Comparison of ENCODE assay signal across 17 mouse cellular contexts in genomic region chr14:93083140-93083539, GRCm38 (mm10).
DNase-seq lines count a peak whose midpoint lies in the region; ATAC-seq lines count a peak whose summit lies in the region.
"Had no signal": no experiment of that assay in that cellular context is flagged by ENCODE, and none has a peak within 500 bp of the region (broad histone marks: within the 10 kb centered on the region; RNA-seq: fewer than 3 reads in every experiment).

No protein-coding gene starts in this region.

- H3K9ac ChIP-seq in hindbrain, embryonic 13.5 days = no peak overlapping the region
- H3K9ac ChIP-seq in forebrain, embryonic 16.5 days (replicated peaks; ENCODE audit: low read depth, low read length) = no peak overlapping the region
- H3K9ac ChIP-seq in intestine, embryonic 15.5 days = no peak overlapping the region
- H3K9ac ChIP-seq: embryonic facial prominence, embryonic 12.5 days; heart, embryonic 12.5 days had no signal

- H3K4me1 ChIP-seq in hindbrain, embryonic 13.5 days (replicated peaks) = 0 out of 2 replicates have a peak, but pooled peaks cover 5% of the 10 kb centered on the region
- H3K4me1 ChIP-seq in hindbrain, embryonic 10.5 days (replicated peaks) = peaks cover 6% of the 10 kb centered on the region; the same call in 1 of the 2 replicates
- 0 out of 2 replicates have a peak, but pooled peaks cover 3% of the 10 kb centered on the region for H3K4me1 ChIP-seq in forebrain, embryonic 16.5 days (replicated peaks; ENCODE audit: control insufficient read depth, insufficient read depth, low read length)
- H3K4me1 ChIP-seq in intestine, embryonic 15.5 days (replicated peaks) = no peaks in the 10 kb centered on the region
- H3K4me1 ChIP-seq: embryonic facial prominence, embryonic 12.5 days; heart, embryonic 12.5 days had no signal

- no peak for DNase-seq in hindbrain, embryonic 10.5 days (ENCODE audit: low spot score)
- DNase-seq in ES-CJ7 (ENCODE audit: low read depth, low spot score) (peak; percentile 70), WW6 (ENCODE audit: low read depth, low spot score) (peak; percentile 31)
- DNase-seq in left cerebral cortex, adult 11 months (ENCODE audit: low spot score) = no peak
- DNase-seq: adrenal gland, adult 2 months; cerebellum, postnatal 25 days; layer of hippocampus, postnatal 36 days; left cerebral cortex, postnatal 4 days; lung, adult 18-20 months; right cerebral cortex, adult 18-20 months had no signal

- ATAC-seq in hindbrain, embryonic 13.5 days (ENCODE audit: low FRiP score) = peak; percentile 59; the same call in 1 of the 2 replicates
- peak; percentile 95 for ATAC-seq in forebrain, embryonic 16.5 days
- no peak for ATAC-seq in intestine, embryonic 15.5 days
- ATAC-seq: intestine, embryonic 16.5 days had no signal

- H3K4me2 ChIP-seq in hindbrain, embryonic 13.5 days = no peak overlapping the region
- H3K4me2 ChIP-seq in forebrain, embryonic 16.5 days (ENCODE audit: low read length) = no peak overlapping the region
- no peak overlapping the region for H3K4me2 ChIP-seq in intestine, embryonic 15.5 days (replicated peaks)
- H3K4me2 ChIP-seq: embryonic facial prominence, embryonic 12.5 days; heart, embryonic 12.5 days had no signal

- H3K36me3 ChIP-seq in hindbrain, embryonic 13.5 days = no peaks in the 10 kb centered on the region
- H3K36me3 ChIP-seq in hindbrain, embryonic 10.5 days = no peaks in the 10 kb centered on the region
- no peaks in the 10 kb centered on the region for H3K36me3 ChIP-seq in forebrain, embryonic 16.5 days (ENCODE audit: control insufficient read depth, insufficient read depth)
- no peaks in the 10 kb centered on the region for H3K36me3 ChIP-seq in intestine, embryonic 15.5 days
- H3K36me3 ChIP-seq: embryonic facial prominence, embryonic 12.5 days; G1E; heart, embryonic 12.5 days had no signal

- 7% methylated on average over 2 of the region's 2 CpGs for WGBS in hindbrain, embryonic 13.5 days
- WGBS in hindbrain, embryonic 10.5 days = 14% methylated on average over 2 of the region's 2 CpGs
- 7% methylated on average over 2 of the region's 2 CpGs for WGBS in forebrain, embryonic 16.5 days
- 56% methylated on average over 2 of the region's 2 CpGs for WGBS in intestine, embryonic 15.5 days

- H3K9me3 ChIP-seq in hindbrain, embryonic 13.5 days = no peaks in the 10 kb centered on the region
- H3K9me3 ChIP-seq in hindbrain, embryonic 10.5 days = no peaks in the 10 kb centered on the region
- H3K9me3 ChIP-seq in forebrain, embryonic 16.5 days (ENCODE audit: control insufficient read depth, low read length) = no peaks in the 10 kb centered on the region
- H3K9me3 ChIP-seq in intestine, embryonic 15.5 days = no peaks in the 10 kb centered on the region
- H3K9me3 ChIP-seq: embryonic facial prominence, embryonic 12.5 days; heart, embryonic 12.5 days had no signal

- H3K27me3 ChIP-seq in hindbrain, embryonic 13.5 days = no peaks in the 10 kb centered on the region
- H3K27me3 ChIP-seq in hindbrain, embryonic 10.5 days (ENCODE audit: insufficient read depth, poor library complexity, severe bottlenecking) = no peaks in the 10 kb centered on the region
- H3K27me3 ChIP-seq in forebrain, embryonic 16.5 days (replicated peaks; ENCODE audit: control insufficient read depth, insufficient read depth, low read length) = no peaks in the 10 kb centered on the region
- no peaks in the 10 kb centered on the region for H3K27me3 ChIP-seq in intestine, embryonic 15.5 days (replicated peaks)
- H3K27me3 ChIP-seq: embryonic facial prominence, embryonic 12.5 days; heart, embryonic 12.5 days had no signal

- H3K4me3 ChIP-seq in hindbrain, embryonic 13.5 days = no peak overlapping the region
- H3K4me3 ChIP-seq in hindbrain, embryonic 10.5 days = no peak overlapping the region
- H3K4me3 ChIP-seq in forebrain, embryonic 16.5 days (replicated peaks; ENCODE audit: low read length) = no peak overlapping the region
- no peak overlapping the region for H3K4me3 ChIP-seq in intestine, embryonic 15.5 days (replicated peaks)
- H3K4me3 ChIP-seq: embryonic facial prominence, embryonic 12.5 days; heart, embryonic 12.5 days had no signal

- H3K27ac ChIP-seq in hindbrain, embryonic 13.5 days = no peak overlapping the region
- no peak overlapping the region for H3K27ac ChIP-seq in hindbrain, embryonic 10.5 days
- H3K27ac ChIP-seq in forebrain, embryonic 16.5 days (ENCODE audit: low read length) = no peak overlapping the region
- H3K27ac ChIP-seq in intestine, embryonic 15.5 days = no peak overlapping the region
- H3K27ac ChIP-seq: embryonic facial prominence, embryonic 12.5 days had no signal

Comparison
In these comparisons a context has a peak if more than half of its experiments do, and no peak if none do; other contexts are left out.
1. DNase-seq: peak in ES-CJ7 (single experiment) and WW6 (single experiment); none in hindbrain, embryonic 10.5 days (single experiment) and left cerebral cortex, adult 11 months (single experiment).